Mouse (Mus musculus) embryonic facial prominence, embryonic 12.5 days (tissue): ENCODE measurements around the gene Myo15. TPM values are rescaled to one million over a fixed set of nuclear protein-coding genes. Genes with fewer than 3 reads are reported as not detected.
"Not testable (repeated sequence)": the region's sequence is repeated elsewhere in the genome, so short reads cannot be mapped to it uniquely, and the experiment has no call there.

Experiments used
- ATAC-seq: fragments of 200-750 bp; cut with Nextera tagmentation; 2 replicates; pipeline ENCODE4 v1.8.0; 2017; ENCODE audit not compliant: insufficient number of reproducible peaks, insufficient read depth, low FRiP score, low TSS enrichment
- H3K27ac ChIP-seq: fragments of 300-500 bp; sonication (generic); 2 replicates; pipeline ENCODE4 v1.5.1; 2016; ENCODE audit warnings: mild to moderate bottlenecking
- H3K27me3 ChIP-seq: fragments of 300-500 bp; sonication (generic); 2 replicates; pipeline ENCODE4 v1.6.1; 2016; ENCODE audit warnings: mild to moderate bottlenecking, moderate library complexity
- H3K36me3 ChIP-seq: fragments of 300-500 bp; sonication (generic); 2 replicates; pipeline ENCODE4 v1.6.1; 2016; ENCODE audit warnings: mild to moderate bottlenecking
- H3K4me1 ChIP-seq: fragments of 300-500 bp; sonication (generic); 2 replicates; pipeline ENCODE4 v1.6.1; 2016
- H3K4me2 ChIP-seq: fragments of 300-500 bp; sonication (generic); replicated peaks from 2 replicates; pipeline ENCODE4 v1.6.1; 2016; ENCODE audit warnings: mild to moderate bottlenecking, moderate library complexity
- H3K4me3 ChIP-seq: fragments of 300-500 bp; sonication (generic); 2 replicates; pipeline ENCODE4 v1.5.1; 2016; ENCODE audit warnings: mild to moderate bottlenecking
- H3K9ac ChIP-seq: fragments of 300-500 bp; sonication (generic); 2 replicates; pipeline ENCODE4 v1.6.1; 2016; ENCODE audit warnings: mild to moderate bottlenecking, moderate library complexity
- H3K9me3 ChIP-seq: fragments of 300-500 bp; sonication (generic); 2 replicates; pipeline ENCODE4 v1.6.1; 2016; ENCODE audit warnings: mild to moderate bottlenecking, moderate library complexity
- WGBS: fragments of 180-500 bp; shearing (Covaris S2); methylation state at CpG from one replicate; pipeline ENCODE4 v1.1.7; 2016; 5-methylcytosine and 5-hydroxymethylcytosine counted together
- polyA plus RNA-seq: library from polyadenylated mRNA; unstranded; fragments of >200 nt; fragmentation: Nextera tagmentation; extraction: Ambion mirVana; gene quantifications from 2 replicates; pipeline ENCODE4 v1.2.1, GENCODE M21; 2016

Myo15 gene
- polyA plus RNA-seq, 1 experiment from 2014 or later: 0.63 TPM

- peak; percentile 74 for ATAC-seq
- H3K4me1 ChIP-seq: peaks cover 23% of the 10 kb centered on the region
- H3K4me2 ChIP-seq: peak overlapping the region; percentile 96
- H3K36me3 ChIP-seq: peaks cover 3% of the 10 kb centered on the region; the same call in 1 of the 2 replicates
- under 1% methylated on average over 37 of the region's 37 CpGs for WGBS
- no peaks in the 10 kb centered on the region for H3K27me3 ChIP-seq
- peak overlapping the region; percentile 98 for H3K4me3 ChIP-seq
- H3K9ac ChIP-seq: peak overlapping the region; percentile 94
- no peaks in the 10 kb centered on the region for H3K9me3 ChIP-seq
- peak overlapping the region; percentile 100 for H3K27ac ChIP-seq
These were observed 67.8 kb downstream of the Myo15 start for GRCm38 (mm10) chr11:60536859-60537467.

GRCm38 (mm10) chr11:60537468-60538347, 68.6 kb downstream of the Myo15 start:
- H3K9me3 ChIP-seq: no peaks in the 10 kb centered on the region
- peaks cover 24% of the 10 kb centered on the region for H3K4me1 ChIP-seq
- ATAC-seq: peak; percentile 84

GRCm38 (mm10) chr11:60538371-60539281, 69.5 kb downstream of the Myo15 start:
- peaks cover 13% of the 10 kb centered on the region for H3K36me3 ChIP-seq
- H3K27ac ChIP-seq: peak overlapping the region; percentile 100
- WGBS: under 1% methylated on average over 93 of the region's 93 CpGs
- H3K9me3 ChIP-seq: no peaks in the 10 kb centered on the region
- peak overlapping the region; percentile 96 for H3K4me2 ChIP-seq
- peak overlapping the region; percentile 94 for H3K9ac ChIP-seq
- no peaks in the 10 kb centered on the region for H3K27me3 ChIP-seq
- H3K4me3 ChIP-seq: peak overlapping the region; percentile 98
- H3K4me1 ChIP-seq: peaks cover 27% of the 10 kb centered on the region
- ATAC-seq: no peak

More at GRCm38 (mm10) chr11:60537468-60538347, 68.6 kb downstream of the Myo15 start:
- Histone ChIP-seq H3K36me3 (peaks cover 10% of the 10 kb centered on the region), H3K27ac (peak overlapping the region; percentile 100), H3K4me2 (peak overlapping the region; percentile 96), H3K9ac (peak overlapping the region; percentile 94), H3K27me3 (no peaks in the 10 kb centered on the region), H3K4me3 (peak overlapping the region; percentile 98)
- under 1% methylated on average over 89 of the region's 91 CpGs for WGBS

- Histone ChIP-seq H3K4me3 (peak overlapping the region; percentile 98), H3K9ac (peak overlapping the region; percentile 94), H3K9me3 (no peaks in the 10 kb centered on the region), H3K4me2 (peak overlapping the region; percentile 96), H3K27me3 (no peaks in the 10 kb centered on the region), H3K36me3 (peaks cover 14% of the 10 kb centered on the region), H3K4me1 (peaks cover 27% of the 10 kb centered on the region), H3K27ac (no peak overlapping the region)
- ATAC-seq: no peak
- WGBS: 4% methylated on average over 2 of the region's 2 CpGs
These were observed 70.4 kb downstream of the Myo15 start for GRCm38 (mm10) chr11:60539540-60539939.

GRCm38 (mm10) chr11:60540002-60540610, 71.0 kb downstream of the Myo15 start:
- Histone ChIP-seq H3K36me3 (peaks cover 14% of the 10 kb centered on the region), H3K27ac (no peak overlapping the region), H3K4me2 (peak overlapping the region; percentile 96), H3K4me3 (peak overlapping the region; percentile 42), H3K9ac (peak overlapping the region; percentile 45; the same call in 1 of the 2 replicates), H3K27me3 (no peaks in the 10 kb centered on the region), H3K4me1 (peaks cover 27% of the 10 kb centered on the region), H3K9me3 (no peaks in the 10 kb centered on the region)
- WGBS: 7% methylated on average over 4 of the region's 4 CpGs
- no peak for ATAC-seq

GRCm38 (mm10) chr11:60540761-60541160, 71.6 kb downstream of the Myo15 start:
- H3K27ac ChIP-seq: no peak overlapping the region
- ATAC-seq: no peak
- peak overlapping the region; percentile 45; the same call in 1 of the 2 replicates for H3K9ac ChIP-seq
- peaks cover 14% of the 10 kb centered on the region for H3K36me3 ChIP-seq
- no peaks in the 10 kb centered on the region for H3K9me3 ChIP-seq
- H3K27me3 ChIP-seq: no peaks in the 10 kb centered on the region
- 39% methylated on average over 2 of the region's 2 CpGs for WGBS
- H3K4me3 ChIP-seq: peak overlapping the region; percentile 42
- H3K4me1 ChIP-seq: peaks cover 25% of the 10 kb centered on the region
- H3K4me2 ChIP-seq: peak overlapping the region; percentile 96

- no peak overlapping the region for H3K27ac ChIP-seq
- 90% methylated on average over 6 of the region's 6 CpGs for WGBS
- H3K9ac ChIP-seq: no peak overlapping the region
- peaks cover 18% of the 10 kb centered on the region for H3K4me1 ChIP-seq
- peaks cover 15% of the 10 kb centered on the region for H3K36me3 ChIP-seq
- no peak overlapping the region for H3K4me3 ChIP-seq
- no peaks in the 10 kb centered on the region for H3K9me3 ChIP-seq
- no peaks in the 10 kb centered on the region for H3K27me3 ChIP-seq
- 0 out of 2 replicates have a peak overlapping the region, but pooled peaks have one; percentile 3 for H3K4me2 ChIP-seq
- ATAC-seq: no peak
These were observed 72.7 kb downstream of the Myo15 start for GRCm38 (mm10) chr11:60541831-60542230.

GRCm38 (mm10) chr11:60543211-60543610, 74.1 kb downstream of the Myo15 start:
- not testable (repeated sequence) for H3K9me3 ChIP-seq, H3K4me2 ChIP-seq, H3K27me3 ChIP-seq, H3K27ac ChIP-seq, ATAC-seq, H3K9ac ChIP-seq, H3K4me3 ChIP-seq
- Histone ChIP-seq H3K4me1 (peaks cover 18% of the 10 kb centered on the region), H3K36me3 (peaks cover 28% of the 10 kb centered on the region)
- 93% methylated on average over 5 of the region's 5 CpGs for WGBS

GRCm38 (mm10) chr11:60545433-60545832, 76.3 kb downstream of the Myo15 start:
- Histone ChIP-seq H3K27me3 (no peaks in the 10 kb centered on the region), H3K9ac (no peak overlapping the region), H3K4me1 (peaks cover 13% of the 10 kb centered on the region), H3K9me3 (no peaks in the 10 kb centered on the region), H3K36me3 (peaks cover 49% of the 10 kb centered on the region), H3K4me2 (no peak overlapping the region), H3K4me3 (no peak overlapping the region), H3K27ac (no peak overlapping the region)
- ATAC-seq: no peak
- WGBS: 86% methylated on average over 4 of the region's 4 CpGs

- 92% methylated on average over 3 of the region's 3 CpGs for WGBS
- H3K36me3 ChIP-seq: peaks cover 63% of the 10 kb centered on the region
- ATAC-seq: no peak
These were observed 79.0 kb downstream of the Myo15 start for GRCm38 (mm10) chr11:60548112-60548511.

GRCm38 (mm10) chr11:60553091-60553490, 84.0 kb downstream of the Myo15 start:
- H3K27ac ChIP-seq: no peak overlapping the region
- H3K9me3 ChIP-seq: no peaks in the 10 kb centered on the region
- no peak overlapping the region for H3K4me2 ChIP-seq
- peaks cover 84% of the 10 kb centered on the region for H3K36me3 ChIP-seq
- no peak overlapping the region for H3K4me3 ChIP-seq
- no peak for ATAC-seq
- H3K27me3 ChIP-seq: no peaks in the 10 kb centered on the region
- H3K9ac ChIP-seq: no peak overlapping the region
- no peaks in the 10 kb centered on the region for H3K4me1 ChIP-seq

More at GRCm38 (mm10) chr11:60548112-60548511, 79.0 kb downstream of the Myo15 start:
- H3K27ac ChIP-seq: no peak overlapping the region
- no peak overlapping the region for H3K4me2 ChIP-seq
- H3K9ac ChIP-seq: no peak overlapping the region
- H3K4me1 ChIP-seq: 0 out of 2 replicates have a peak, but pooled peaks cover 3% of the 10 kb centered on the region
- no peaks in the 10 kb centered on the region for H3K27me3 ChIP-seq
- H3K4me3 ChIP-seq: no peak overlapping the region
- H3K9me3 ChIP-seq: no peaks in the 10 kb centered on the region
